8 mouse cellular contexts compared by ENCODE assay signal in the genomic region with DNA sequence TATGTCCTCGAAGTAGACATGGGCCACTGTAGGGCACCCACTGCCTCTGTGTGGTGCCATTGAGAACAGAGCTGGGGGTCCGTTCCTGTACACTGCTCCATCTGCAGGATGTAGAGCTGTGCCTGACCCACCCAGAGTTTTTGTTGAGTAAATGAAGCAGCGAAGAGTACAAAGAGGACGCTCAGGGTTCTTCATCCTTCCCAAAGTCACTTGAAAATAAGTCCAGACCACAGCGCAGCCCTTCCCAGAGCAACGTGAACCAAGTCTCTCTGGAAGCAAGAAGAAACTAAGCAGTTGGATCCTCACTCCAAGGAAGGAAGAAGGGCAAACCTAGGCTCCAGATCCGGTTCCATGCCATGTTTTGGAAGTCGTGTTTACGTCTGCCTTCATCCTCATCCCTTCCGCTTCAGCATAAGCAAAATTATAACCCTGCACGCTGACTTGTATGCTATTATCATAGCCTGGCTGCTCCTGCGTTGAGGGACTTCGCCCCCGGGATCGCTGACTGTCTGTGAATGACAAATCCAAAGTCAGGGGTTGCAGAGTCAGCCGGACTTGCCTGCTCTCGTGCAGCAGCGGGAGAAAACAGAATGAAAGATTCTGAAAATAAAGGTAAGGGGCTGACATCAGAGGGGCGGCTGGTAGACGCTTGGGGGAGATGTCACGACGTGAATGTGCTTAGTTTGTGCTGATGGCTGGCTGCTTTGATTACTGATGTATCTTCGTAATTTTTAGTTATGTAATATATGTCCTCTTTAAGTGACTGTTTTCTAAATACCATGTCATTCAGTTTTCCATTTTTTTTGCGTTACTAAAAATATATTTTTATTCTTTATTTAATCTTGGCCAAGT. TPM values are rescaled to one million over a fixed set of nuclear protein-coding genes. Genes with fewer than 3 reads are reported as not detected.
DNase-seq lines count a peak whose midpoint lies in the region; ATAC-seq and TF ChIP-seq lines count a peak whose summit lies in the region.

No protein-coding gene starts in this region.

- H3K4me1 ChIP-seq in embryonic facial prominence, embryonic 14.5 days (ENCODE audit: control insufficient read depth, insufficient read depth, low read length), result peaks cover 14% of the 10 kb centered on the region
- peaks cover 7% of the 10 kb centered on the region for H3K4me1 ChIP-seq in heart, embryonic 15.5 days (replicated peaks)
- peaks cover 10% of the 10 kb centered on the region; the same call in 1 of the 2 replicates for H3K4me1 ChIP-seq in kidney, postnatal 0 days (replicated peaks; ENCODE audit: insufficient read depth, low read length)
- H3K4me1 ChIP-seq in limb, embryonic 15.5 days, result peaks cover 11% of the 10 kb centered on the region
- H3K4me1 ChIP-seq in midbrain, postnatal 0 days (ENCODE audit: insufficient read depth, low read length), result peaks cover 7% of the 10 kb centered on the region; the same call in 1 of the 2 replicates
- peaks cover 14% of the 10 kb centered on the region for H3K4me1 ChIP-seq in thymus, adult 2 months (replicated peaks; ENCODE audit: control insufficient read depth, insufficient read depth, low read length)

- H3K4me2 ChIP-seq in embryonic facial prominence, embryonic 14.5 days (ENCODE audit: low read depth, low read length), result peak overlapping the region; percentile 89
- peak overlapping the region; percentile 82 for H3K4me2 ChIP-seq in heart, embryonic 15.5 days
- peak overlapping the region; percentile 76 for H3K4me2 ChIP-seq in kidney, postnatal 0 days (ENCODE audit: low read length)
- H3K4me2 ChIP-seq in limb, embryonic 15.5 days, result peak overlapping the region; percentile 59
- peak overlapping the region; percentile 91 for H3K4me2 ChIP-seq in midbrain, postnatal 0 days (ENCODE audit: low read depth, low read length, poor library complexity, severe bottlenecking)

- H3K27me3 ChIP-seq in embryonic facial prominence, embryonic 14.5 days (replicated peaks; ENCODE audit: control insufficient read depth, insufficient read depth, low read length), result peaks cover 7% of the 10 kb centered on the region; the same call in 1 of the 2 replicates
- H3K27me3 ChIP-seq in heart, embryonic 15.5 days, result peaks cover 14% of the 10 kb centered on the region
- no peaks in the 10 kb centered on the region for H3K27me3 ChIP-seq in kidney, postnatal 0 days (ENCODE audit: insufficient read depth, low read length)
- 0 out of 2 replicates have a peak, but pooled peaks cover 5% of the 10 kb centered on the region for H3K27me3 ChIP-seq in limb, embryonic 15.5 days
- no peaks in the 10 kb centered on the region for H3K27me3 ChIP-seq in midbrain, postnatal 0 days (ENCODE audit: insufficient read depth, low read length)
- H3K27me3 ChIP-seq in thymus, adult 2 months (ENCODE audit: control insufficient read depth, insufficient read depth, low read length), result no peaks in the 10 kb centered on the region

- H3K9me3 ChIP-seq in embryonic facial prominence, embryonic 14.5 days (ENCODE audit: control insufficient read depth, low read length), result no peaks in the 10 kb centered on the region
- H3K9me3 ChIP-seq in heart, embryonic 15.5 days (replicated peaks), result no peaks in the 10 kb centered on the region
- H3K9me3 ChIP-seq in kidney, postnatal 0 days (replicated peaks; ENCODE audit: low read length), result no peaks in the 10 kb centered on the region
- H3K9me3 ChIP-seq in limb, embryonic 15.5 days, result no peaks in the 10 kb centered on the region
- no peaks in the 10 kb centered on the region for H3K9me3 ChIP-seq in midbrain, postnatal 0 days (ENCODE audit: low read length)

- H3K27ac ChIP-seq in embryonic facial prominence, embryonic 14.5 days (replicated peaks; ENCODE audit: low read depth, low read length), result no peak overlapping the region; the same call in 1 of the 2 replicates
- H3K27ac ChIP-seq in heart, embryonic 15.5 days, result no peak overlapping the region
- no peak overlapping the region for H3K27ac ChIP-seq in kidney, postnatal 0 days
- H3K27ac ChIP-seq in limb, embryonic 15.5 days, result no peak overlapping the region
- H3K27ac ChIP-seq in midbrain, postnatal 0 days (ENCODE audit: low read depth, low read length), result peak overlapping the region; percentile 78
- peak overlapping the region; percentile 80 for H3K27ac ChIP-seq in thymus, adult 2 months (ENCODE audit: control insufficient read depth, insufficient read depth, low read length)

- 0 out of 2 replicates have a peak, but pooled peaks have one; percentile 31 for TF ChIP-seq POLR2A in thymus, adult 2 months (IDR thresholded peaks at IDR 0.05; ENCODE audit: control insufficient read depth, extremely low read depth, insufficient read depth, low read length, poor library complexity)

- 10% methylated on average over 24 of the region's 24 CpGs for WGBS in embryonic facial prominence, embryonic 14.5 days
- WGBS in heart, embryonic 15.5 days, result 8% methylated on average over 24 of the region's 24 CpGs
- 9% methylated on average over 24 of the region's 24 CpGs for WGBS in kidney, postnatal 0 days
- WGBS in limb, embryonic 15.5 days, result 10% methylated on average over 24 of the region's 24 CpGs
- 8% methylated on average over 24 of the region's 24 CpGs for WGBS in midbrain, postnatal 0 days
- WGBS in thymus, adult 2 months, result 3% methylated on average over 24 of the region's 24 CpGs

- peak; percentile 32 for ATAC-seq in embryonic facial prominence, embryonic 14.5 days (ENCODE audit: low read depth)
- ATAC-seq in heart, embryonic 15.5 days (replicated peaks; ENCODE audit: insufficient number of reproducible peaks, insufficient read depth, low FRiP score, low read depth), result no peak
- peak; percentile 59; the same call in 1 of the 2 replicates for ATAC-seq in kidney, postnatal 0 days (replicated peaks; ENCODE audit: low FRiP score, low read depth)
- ATAC-seq in limb, embryonic 15.5 days (ENCODE audit: insufficient number of reproducible peaks, low FRiP score, low TSS enrichment, low read depth), result no peak
- peak; percentile 55 for ATAC-seq in midbrain, postnatal 0 days (ENCODE audit: low FRiP score)

- DNase-seq in ovary, postnatal 36 days (ENCODE audit: low spot score), result peak; percentile 21
- DNase-seq in ovary, postnatal 14 days (ENCODE audit: low spot score), result no peak
- peak; percentile 74 for DNase-seq in embryonic facial prominence, embryonic 14.5 days (ENCODE audit: low spot score)
- DNase-seq in kidney, postnatal 0 days (ENCODE audit: low spot score), result peak; percentile 63
- peak; percentile 80 for DNase-seq in midbrain, postnatal 0 days (ENCODE audit: low spot score)
- DNase-seq in thymus, adult 2 months, result peak; percentile 74

- H3K4me3 ChIP-seq in embryonic facial prominence, embryonic 14.5 days (ENCODE audit: low read depth, low read length), result peak overlapping the region; percentile 44
- peak overlapping the region; percentile 49 for H3K4me3 ChIP-seq in heart, embryonic 15.5 days
- H3K4me3 ChIP-seq in kidney, postnatal 0 days (replicated peaks; ENCODE audit: low read depth, low read length), result peak overlapping the region; percentile 33
- peak overlapping the region; percentile 38 for H3K4me3 ChIP-seq in limb, embryonic 15.5 days
- peak overlapping the region; percentile 57 for H3K4me3 ChIP-seq in midbrain, postnatal 0 days (ENCODE audit: low read depth, low read length)
- H3K4me3 ChIP-seq in thymus, adult 2 months (ENCODE audit: control insufficient read depth, insufficient read depth, low read length), result peak overlapping the region; percentile 89

- TF ChIP-seq CTCF in kidney, postnatal 0 days (IDR thresholded peaks at IDR 0.05; ENCODE audit: low read depth), result no peak
- TF ChIP-seq CTCF in midbrain, postnatal 0 days (IDR thresholded peaks at IDR 0.05), result no peak; the same call in 1 of the 2 replicates
- no peak for TF ChIP-seq CTCF in thymus, adult 2 months (IDR thresholded peaks at IDR 0.05; ENCODE audit: borderline replicate concordance, control insufficient read depth, extremely low read depth, insufficient read depth, low read length, poor library complexity)

- no peaks in the 10 kb centered on the region for H3K36me3 ChIP-seq in embryonic facial prominence, embryonic 14.5 days (ENCODE audit: control insufficient read depth, insufficient read depth, low read length)
- no peaks in the 10 kb centered on the region for H3K36me3 ChIP-seq in heart, embryonic 15.5 days
- no peaks in the 10 kb centered on the region for H3K36me3 ChIP-seq in kidney, postnatal 0 days (ENCODE audit: insufficient read depth, low read length)
- no peaks in the 10 kb centered on the region for H3K36me3 ChIP-seq in limb, embryonic 15.5 days
- no peaks in the 10 kb centered on the region for H3K36me3 ChIP-seq in midbrain, postnatal 0 days (ENCODE audit: insufficient read depth, low read length)
- no peaks in the 10 kb centered on the region for H3K36me3 ChIP-seq in thymus, adult 2 months (ENCODE audit: control insufficient read depth, insufficient read depth, low read length)

- H3K9ac ChIP-seq in embryonic facial prominence, embryonic 14.5 days (ENCODE audit: low read depth, low read length), result peak overlapping the region; percentile 51
- H3K9ac ChIP-seq in heart, embryonic 15.5 days, result peak overlapping the region; percentile 30; the same call in 1 of the 2 replicates
- H3K9ac ChIP-seq in kidney, postnatal 0 days (ENCODE audit: low read depth, low read length), result no peak overlapping the region
- H3K9ac ChIP-seq in limb, embryonic 15.5 days, result no peak overlapping the region
- H3K9ac ChIP-seq in midbrain, postnatal 0 days (replicated peaks; ENCODE audit: low read length, poor library complexity, severe bottlenecking), result peak overlapping the region; percentile 55

RNA-seq across cellular contexts. Expression of gene Dnajc6, which starts 11.3 kb away (rescaled TPM):
- 4.4 and 4.8 TPM in 2 replicates for polyA plus RNA-seq in embryonic facial prominence, embryonic 14.5 days (2014; fragmentation: Nextera tagmentation; extraction: Ambion mirVana)
- 0.43 and 1.9 TPM in 2 replicates for polyA plus RNA-seq in heart, embryonic 15.5 days (2015; fragmentation: Nextera tagmentation; extraction: Ambion mirVana)
- 2.8 and 3.3 TPM in 2 replicates for polyA plus RNA-seq in kidney, postnatal 0 days (2015; fragmentation: Nextera tagmentation; extraction: Ambion mirVana)
- 0.45 and 1.3 TPM in 2 replicates for polyA plus RNA-seq in limb, embryonic 15.5 days (2015; fragmentation: Nextera tagmentation; extraction: Ambion mirVana)
- total RNA-seq in midbrain, postnatal 0 days (2014; rRNA removed), result 208 and 225 TPM in 2 replicates
- polyA plus RNA-seq in midbrain, postnatal 0 days (2015; fragmentation: Nextera tagmentation; extraction: Ambion mirVana), result 74.9 and 79.0 TPM in 2 replicates
- 29.6 and 31.9 TPM in 2 replicates for polyA plus RNA-seq in thymus, adult 2 months (2012; rRNA removed)

Comparison
In these comparisons a context has a peak if more than half of its experiments do, and no peak if none do; other contexts are left out.
1. ATAC-seq: peak in embryonic facial prominence, embryonic 14.5 days (single experiment), kidney, postnatal 0 days (single experiment) and midbrain, postnatal 0 days (single experiment); none in heart, embryonic 15.5 days (single experiment) and limb, embryonic 15.5 days (single experiment).
2. H3K27ac ChIP-seq: peak in midbrain, postnatal 0 days (single experiment) and thymus, adult 2 months (single experiment); none in embryonic facial prominence, embryonic 14.5 days (single experiment), heart, embryonic 15.5 days (single experiment), kidney, postnatal 0 days (single experiment) and limb, embryonic 15.5 days (single experiment).
3. H3K4me3 ChIP-seq: peak in every context shown above with its lines; median percentile 89 in thymus, adult 2 months; 57 in midbrain, postnatal 0 days; 49 in heart, embryonic 15.5 days; 44 in embryonic facial prominence, embryonic 14.5 days; 38 in limb, embryonic 15.5 days; 33 in kidney, postnatal 0 days.
4. H3K9ac ChIP-seq: peak in embryonic facial prominence, embryonic 14.5 days (single experiment), heart, embryonic 15.5 days (single experiment) and midbrain, postnatal 0 days (single experiment); none in kidney, postnatal 0 days (single experiment) and limb, embryonic 15.5 days (single experiment).
5. Peak in every context shown above with its lines, with median percentiles within 50 percentile points of each other: H3K4me2 ChIP-seq.